Mouse (Mus musculus): ENCODE measurements around the gene F3. TPM values are rescaled to one million over a fixed set of nuclear protein-coding genes. Genes with fewer than 3 reads are reported as not detected.
A peak's percentile ranks its signal among the peaks of the same experiment; 100 is the strongest.
"Not testable (repeated sequence)": the region's sequence is repeated elsewhere in the genome, so short reads cannot be mapped to it uniquely, and the experiment has no call there.

Gene F3
- polyA plus RNA-seq, 1 experiment: 8.6 TPM

DNA sequence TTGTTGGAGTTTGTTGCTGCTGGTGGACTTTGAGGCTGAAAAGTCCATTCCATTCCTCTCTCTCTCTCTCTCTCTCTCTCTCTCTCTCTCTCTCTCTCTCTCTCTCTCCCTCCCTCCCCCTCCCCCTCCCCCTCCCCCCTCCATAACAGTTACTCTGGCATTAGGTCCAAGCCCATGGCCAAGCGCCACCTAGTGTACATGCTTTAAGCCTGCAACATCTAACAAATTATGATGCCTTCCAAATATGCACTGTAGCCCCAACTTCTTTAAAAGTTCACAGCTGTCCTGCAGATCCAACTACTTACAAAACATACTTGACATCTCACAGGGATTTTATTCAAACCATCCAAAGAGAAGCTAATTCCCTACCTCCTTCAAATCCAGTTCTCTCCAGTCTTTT lies 14.1 kb downstream of the F3 start:
- Histone ChIP-seq H3K27me3 (ENCODE audit: control insufficient read depth, insufficient read depth, low read length) (no peaks in the 10 kb centered on the region), H3K27ac (ENCODE audit: insufficient read depth, low read depth, low read length) (no peak overlapping the region), H3K4me3 (ENCODE audit: low read depth, low read length) (no peak overlapping the region), H3K36me3 (ENCODE audit: control insufficient read depth, insufficient read depth, low read length) (peaks cover 7% of the 10 kb centered on the region), H3K4me1 (ENCODE audit: control insufficient read depth, insufficient read depth, insufficient read length, low read length) (peaks cover 10% of the 10 kb centered on the region; the same call in 1 of the 2 replicates)
- no peak for TF ChIP-seq POLR2A (IDR thresholded peaks at IDR 0.05; ENCODE audit: low read depth, low read length)
- peak; percentile 22; the same call in 1 of the 2 replicates for TF ChIP-seq CTCF (IDR thresholded peaks at IDR 0.05; ENCODE audit: extremely low read depth, insufficient read length, insufficient replicate concordance, low read depth, low read length)
- 50% methylated on average over 1 of the region's 1 CpGs for whole genome bisulfite sequencing

GRCm38 (mm10) chr3:121737901-121738300 lies 14.6 kb downstream of the F3 start:
- Histone ChIP-seq H3K4me3 (ENCODE audit: low read depth, low read length) (no peak overlapping the region), H3K36me3 (ENCODE audit: control insufficient read depth, insufficient read depth, low read length) (0 out of 2 replicates have a peak, but pooled peaks cover 4% of the 10 kb centered on the region), H3K27ac (ENCODE audit: insufficient read depth, low read depth, low read length) (no peak overlapping the region), H3K27me3 (ENCODE audit: control insufficient read depth, insufficient read depth, low read length) (no peaks in the 10 kb centered on the region), H3K4me1 (ENCODE audit: control insufficient read depth, insufficient read depth, insufficient read length, low read length) (peaks cover 10% of the 10 kb centered on the region; the same call in 1 of the 2 replicates)
- TF ChIP-seq CTCF (IDR thresholded peaks at IDR 0.05; ENCODE audit: extremely low read depth, insufficient read length, insufficient replicate concordance, low read depth, low read length): no peak
- no peak for TF ChIP-seq POLR2A (IDR thresholded peaks at IDR 0.05; ENCODE audit: low read depth, low read length)
- 75% methylated on average over 2 of the region's 2 CpGs for WGBS

DNA sequence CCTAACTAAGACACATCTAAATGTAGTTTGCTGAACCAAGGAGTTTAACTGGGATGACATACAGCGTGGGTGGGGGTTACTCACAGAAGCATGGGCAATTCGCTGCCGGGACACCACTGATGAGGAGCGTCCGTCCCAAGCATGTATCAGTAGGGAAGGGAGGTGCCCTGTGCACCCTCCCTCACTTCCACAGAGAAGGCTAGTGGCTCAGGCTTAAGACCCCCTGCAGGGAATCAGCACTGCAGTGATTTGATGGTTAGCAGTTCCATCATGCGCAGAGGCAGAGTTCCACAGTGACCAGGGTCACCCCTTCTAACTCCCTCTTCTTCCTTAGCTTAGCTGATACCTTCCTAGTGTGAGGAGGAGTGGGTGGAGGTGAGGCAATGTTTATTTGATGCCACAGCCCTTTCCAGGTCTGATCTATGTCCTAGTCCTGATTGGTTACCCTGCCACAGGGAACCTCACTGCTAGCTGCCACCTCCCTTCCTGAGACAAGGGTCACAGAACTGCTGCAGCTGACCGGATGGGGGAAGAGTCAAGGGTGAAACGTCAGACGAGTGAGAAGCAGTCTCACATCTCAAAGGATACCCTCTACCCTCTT lies 15.5 kb downstream of the F3 start:
- Histone ChIP-seq H3K27me3 (ENCODE audit: control insufficient read depth, insufficient read depth, low read length) (no peaks in the 10 kb centered on the region), H3K4me1 (ENCODE audit: control insufficient read depth, insufficient read depth, insufficient read length, low read length) (peaks cover 10% of the 10 kb centered on the region; the same call in 1 of the 2 replicates), H3K36me3 (ENCODE audit: control insufficient read depth, insufficient read depth, low read length) (0 out of 2 replicates have a peak, but pooled peaks cover 3% of the 10 kb centered on the region), H3K27ac (ENCODE audit: insufficient read depth, low read depth, low read length) (no peak overlapping the region), H3K4me3 (ENCODE audit: low read depth, low read length) (no peak overlapping the region)
- 77% methylated on average over 9 of the region's 9 CpGs for WGBS
- TF ChIP-seq CTCF (IDR thresholded peaks at IDR 0.05; ENCODE audit: extremely low read depth, insufficient read length, insufficient replicate concordance, low read depth, low read length) (no peak), POLR2A (IDR thresholded peaks at IDR 0.05; ENCODE audit: low read depth, low read length) (no peak)

DNA sequence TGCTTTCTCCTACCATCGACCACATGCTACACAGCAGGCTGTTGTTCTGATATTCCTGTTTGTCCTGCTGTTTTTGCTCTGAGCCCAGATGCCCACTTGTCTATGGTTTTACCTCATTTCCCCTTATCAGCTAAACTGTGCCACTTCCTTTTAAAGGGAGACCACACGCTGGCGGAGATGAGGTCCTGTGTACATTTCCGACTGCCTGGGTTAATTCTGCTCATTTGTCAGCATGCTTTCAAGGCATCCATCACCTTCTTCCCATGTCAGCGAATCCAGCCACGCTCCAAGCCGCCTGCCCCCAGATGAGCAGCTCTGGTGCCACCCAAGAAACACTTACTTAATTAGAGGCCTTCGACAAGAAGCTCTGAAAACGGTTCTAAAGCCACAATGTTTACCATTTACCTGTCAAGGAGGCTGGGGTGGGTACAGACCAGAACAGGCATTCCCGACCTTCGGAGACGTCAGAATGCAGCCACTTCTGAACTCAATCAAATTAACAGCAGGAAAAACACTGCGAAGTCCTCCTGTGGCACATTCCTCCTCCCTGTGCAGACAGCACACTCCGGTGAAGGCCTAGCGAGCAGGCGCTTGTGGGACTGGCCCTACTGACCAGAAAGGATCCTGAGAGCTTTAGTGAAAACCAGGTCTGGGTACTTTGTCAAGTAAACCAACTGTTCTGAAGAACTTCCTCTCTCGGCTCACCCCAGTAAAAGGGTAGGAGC lies 16.3 kb downstream of the F3 start:
- peaks cover 10% of the 10 kb centered on the region; the same call in 1 of the 2 replicates for H3K4me1 ChIP-seq (ENCODE audit: control insufficient read depth, insufficient read depth, insufficient read length, low read length)
- 75% methylated on average over 17 of the region's 17 CpGs for WGBS

GRCm38 (mm10) chr3:121741186-121741848 lies 18.0 kb downstream of the F3 start:
- WGBS: 91% methylated on average over 4 of the region's 4 CpGs
- not testable (repeated sequence) for H3K27me3 ChIP-seq (ENCODE audit: control insufficient read depth, insufficient read depth, low read length)

More for the DNA sequence above, 16.3 kb downstream of the F3 start:
- Histone ChIP-seq H3K27ac (ENCODE audit: insufficient read depth, low read depth, low read length) (no peak overlapping the region), H3K4me3 (ENCODE audit: low read depth, low read length) (no peak overlapping the region), H3K27me3 (ENCODE audit: control insufficient read depth, insufficient read depth, low read length) (no peaks in the 10 kb centered on the region), H3K36me3 (ENCODE audit: control insufficient read depth, insufficient read depth, low read length) (no peaks in the 10 kb centered on the region)
- TF ChIP-seq POLR2A (IDR thresholded peaks at IDR 0.05; ENCODE audit: low read depth, low read length): no peak

GRCm38 (mm10) chr3:121754319-121755090 lies 31.2 kb downstream of the F3 start:
- peak overlapping the region; percentile 47; the same call in 1 of the 2 replicates for H3K27ac ChIP-seq (ENCODE audit: insufficient read depth, low read depth, low read length)
- H3K4me1 ChIP-seq (ENCODE audit: control insufficient read depth, insufficient read depth, insufficient read length, low read length); H3K4me3 ChIP-seq (ENCODE audit: low read depth, low read length); H3K27me3 ChIP-seq (ENCODE audit: control insufficient read depth, insufficient read depth, low read length): not testable (repeated sequence)
- WGBS: 43% methylated on average over 10 of the region's 10 CpGs
- H3K36me3 ChIP-seq (ENCODE audit: control insufficient read depth, insufficient read depth, low read length): peaks cover 13% of the 10 kb centered on the region

More at GRCm38 (mm10) chr3:121741186-121741848, 18.0 kb downstream of the F3 start:
- not testable (repeated sequence) for H3K36me3 ChIP-seq (ENCODE audit: control insufficient read depth, insufficient read depth, low read length); H3K27ac ChIP-seq (ENCODE audit: insufficient read depth, low read depth, low read length); H3K4me1 ChIP-seq (ENCODE audit: control insufficient read depth, insufficient read depth, insufficient read length, low read length); H3K4me3 ChIP-seq (ENCODE audit: low read depth, low read length)

DNA sequence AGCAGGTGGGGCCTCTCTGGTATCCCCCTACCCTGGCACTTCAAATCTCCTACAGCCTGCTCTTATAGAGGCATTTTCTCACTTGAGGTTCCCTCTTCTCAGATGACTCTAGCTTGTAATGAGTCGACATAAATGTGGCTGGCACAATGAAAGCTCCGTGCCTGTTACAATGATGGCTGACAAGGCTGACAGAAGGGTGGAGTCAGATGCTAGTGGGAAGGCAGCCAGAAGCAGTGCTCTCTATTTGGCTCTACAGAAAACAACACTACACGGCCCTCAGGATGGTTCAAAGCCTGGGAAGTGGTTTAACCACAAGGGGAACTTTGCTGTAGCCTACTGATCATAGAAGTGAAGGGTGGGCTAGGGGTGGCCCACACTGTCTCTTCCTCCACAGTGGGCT lies 31.8 kb downstream of the F3 start:
- TF ChIP-seq CTCF (IDR thresholded peaks at IDR 0.05; ENCODE audit: extremely low read depth, insufficient read length, insufficient replicate concordance, low read depth, low read length) (no peak), POLR2A (IDR thresholded peaks at IDR 0.05; ENCODE audit: low read depth, low read length) (no peak)
- Histone ChIP-seq H3K27ac (ENCODE audit: insufficient read depth, low read depth, low read length) (no peak overlapping the region), H3K4me1 (ENCODE audit: control insufficient read depth, insufficient read depth, insufficient read length, low read length) (peaks cover 6% of the 10 kb centered on the region; the same call in 1 of the 2 replicates), H3K27me3 (ENCODE audit: control insufficient read depth, insufficient read depth, low read length) (no peaks in the 10 kb centered on the region), H3K36me3 (ENCODE audit: control insufficient read depth, insufficient read depth, low read length) (peaks cover 16% of the 10 kb centered on the region), H3K4me3 (ENCODE audit: low read depth, low read length) (no peak overlapping the region)
- 16% methylated on average over 3 of the region's 3 CpGs for WGBS

Data from small intestine, adult 2 months (tissue).